Mouse (Mus musculus): ENCODE measurements around the gene Nr5a1.

Gene Nr5a1

GRCm38 (mm10) chr2:38652565-38653292 is 61.6 kb downstream of the Nr5a1 start:
- DNase-seq (ENCODE audit: extremely low spot score, low read depth, low spot score) = no peak

- no peak for DNase-seq (ENCODE audit: extremely low spot score, low read depth, low spot score)
Measured at GRCm38 (mm10) chr2:38652098-38652497, 62.2 kb downstream of the Nr5a1 start.

- no peak for DNase-seq (ENCODE audit: extremely low spot score, low read depth, low spot score)
Measured at GRCm38 (mm10) chr2:38650340-38650739, 64.0 kb downstream of the Nr5a1 start.

GRCm38 (mm10) chr2:38647661-38648060 is 66.7 kb downstream of the Nr5a1 start:
- DNase-seq (ENCODE audit: extremely low spot score, low read depth, low spot score) = no peak

GRCm38 (mm10) chr2:38647201-38647606 is 67.1 kb downstream of the Nr5a1 start:
- no peak for DNase-seq (ENCODE audit: extremely low spot score, low read depth, low spot score)

- no peak for DNase-seq (ENCODE audit: extremely low spot score, low read depth, low spot score)
Measured at GRCm38 (mm10) chr2:38645936-38646335, 68.4 kb downstream of the Nr5a1 start.

GRCm38 (mm10) chr2:38643625-38644427 is 70.5 kb downstream of the Nr5a1 start, which contains the start of gene Psmb7:
TSS of gene Psmb7 (minus strand) at chr2:38644087.
- DNase-seq (ENCODE audit: extremely low spot score, low read depth, low spot score) = peak; percentile 84
